Mouse (Mus musculus) stomach, postnatal 0 days (tissue): ENCODE measurements around the gene Bsn.

Source experiments
- CTCF ChIP-seq: IDR thresholded peaks from 2 replicates; pipeline ENCODE4 v1.5.1; 2016; ENCODE audit warnings: antibody characterized with exemption, low read depth, mild to moderate bottlenecking, moderate library complexity
- EP300 ChIP-seq: optimal IDR thresholded peaks from 2 replicates; pipeline ENCODE3; 2016; ENCODE audit warnings: antibody characterized with exemption

GRCm38 (mm10) chr9:108150486-108150885, 39.7 kb downstream of the Bsn start:
- no peak for TF ChIP-seq CTCF
- no peak for TF ChIP-seq EP300
